Mouse (Mus musculus) monocyte, adult 2 months (primary cell): ENCODE data around the gene Olfr1134.
"Not testable (repeated sequence)": the region's sequence is repeated elsewhere in the genome, so short reads cannot be mapped to it uniquely, and the experiment has no call there.

Experiments
- DNase-seq, 2 experiments: peaks; one replicate each; pipeline ENCODE4 v3.0.0; 2022; ENCODE audit warnings: low spot score in 2 of 2, low read depth in 1 of 2

Olfr1134 gene

GRCm38 (mm10) chr2:87658360-87658759, at the start of gene Olfr1134:
Gene Olfr1134 (minus strand): TSS chr2:87658460.
- DNase-seq: no peak

GRCm38 (mm10) chr2:87693847-87694246, 35.6 kb upstream of the Olfr1134 start, which contains the start of gene Olfr1136:
Gene Olfr1136 (minus strand): TSS chr2:87693947.
- DNase-seq: no peak

GRCm38 (mm10) chr2:87673564-87673963, 15.3 kb upstream of the Olfr1134 start, which contains the start of gene Olfr1135:
Gene Olfr1135 (minus strand): TSS chr2:87673664.
- DNase-seq: no peak

GRCm38 (mm10) chr2:87647274-87647673, 11.0 kb downstream of the Olfr1134 start, which contains the start of gene Olfr1133:
Gene Olfr1133 (minus strand): TSS chr2:87647374.
- no peak for DNase-seq

GRCm38 (mm10) chr2:87642441-87642840, 15.8 kb downstream of the Olfr1134 start:
- DNase-seq: no peak

- DNase-seq: no peak
These were observed 20.8 kb downstream of the Olfr1134 start, which contains the start of gene Olfr1132 for GRCm38 (mm10) chr2:87637435-87637834. Gene Olfr1132 (minus strand): TSS chr2:87637535.

GRCm38 (mm10) chr2:87626804-87627203, 31.5 kb downstream of the Olfr1134 start, which contains the start of gene Olfr1131:
Gene Olfr1131 (plus strand): TSS chr2:87627104.
- DNase-seq: no peak

GRCm38 (mm10) chr2:87605912-87606311, 52.3 kb downstream of the Olfr1134 start, which contains the start of gene Olfr1130:
Gene Olfr1130 (plus strand): TSS chr2:87606212.
- DNase-seq: not testable (repeated sequence)
